Mouse (Mus musculus) kidney, embryonic 15.5 days (tissue): Measurements from ENCODE around the gene Hk2. TPM values are rescaled to one million over a fixed set of nuclear protein-coding genes. Genes with fewer than 3 reads are reported as not detected.
"Not testable (repeated sequence)": the region's sequence is repeated elsewhere in the genome, so short reads cannot be mapped to it uniquely, and the experiment has no call there.

ENCODE experiments used
- ATAC-seq: fragments of 200-750 bp; cut with Nextera tagmentation; replicated peaks from 2 replicates; pipeline ENCODE4 v1.8.0; 2017; ENCODE audit warnings: moderate TSS enrichment; ENCODE audit not compliant: low FRiP score
- H3K27ac ChIP-seq: fragments of 300-500 bp; sonication (generic); 2 replicates; pipeline ENCODE4 v1.5.1; 2015; ENCODE audit warnings: mild to moderate bottlenecking, inconsistent platforms
- H3K27me3 ChIP-seq: fragments of 300-500 bp; sonication (generic); 2 replicates; pipeline ENCODE4 v1.6.1; 2015; ENCODE audit warnings: inconsistent platforms
- H3K36me3 ChIP-seq: fragments of 300-500 bp; sonication (generic); 2 replicates; pipeline ENCODE4 v1.6.1; 2015; ENCODE audit warnings: inconsistent platforms
- H3K4me1 ChIP-seq: fragments of 300-500 bp; sonication (generic); 2 replicates; pipeline ENCODE4 v1.6.1; 2015; ENCODE audit warnings: inconsistent platforms
- H3K4me2 ChIP-seq: fragments of 300-500 bp; sonication (generic); 2 replicates; pipeline ENCODE4 v1.6.1; 2015; ENCODE audit warnings: moderate library complexity, mild to moderate bottlenecking, inconsistent platforms
- H3K4me3 ChIP-seq: fragments of 300-500 bp; sonication (generic); replicated peaks from 2 replicates; pipeline ENCODE4 v1.5.1; 2015; ENCODE audit warnings: mild to moderate bottlenecking, inconsistent platforms
- H3K9ac ChIP-seq: fragments of 300-500 bp; sonication (generic); 2 replicates; pipeline ENCODE4 v1.6.1; 2015; ENCODE audit warnings: mild to moderate bottlenecking, inconsistent platforms
- H3K9me3 ChIP-seq: fragments of 300-500 bp; sonication (generic); replicated peaks from 2 replicates; pipeline ENCODE4 v1.6.1; 2016; ENCODE audit warnings: inconsistent platforms
- WGBS: fragments of 180-500 bp; shearing (Covaris S2); methylation state at CpG from one replicate; pipeline ENCODE4 v1.1.7; 2015; ENCODE audit warnings: mixed read lengths; 5-methylcytosine and 5-hydroxymethylcytosine counted together
- polyA plus RNA-seq: library from polyadenylated mRNA; unstranded; fragments of >200 nt; fragmentation: Nextera tagmentation; extraction: Ambion mirVana; gene quantifications from 2 replicates; pipeline ENCODE4 v1.2.1, GENCODE M21; 2015

Gene Hk2
- polyA plus RNA-seq, 1 experiment from 2014 or later = 19.0 TPM

DNA sequence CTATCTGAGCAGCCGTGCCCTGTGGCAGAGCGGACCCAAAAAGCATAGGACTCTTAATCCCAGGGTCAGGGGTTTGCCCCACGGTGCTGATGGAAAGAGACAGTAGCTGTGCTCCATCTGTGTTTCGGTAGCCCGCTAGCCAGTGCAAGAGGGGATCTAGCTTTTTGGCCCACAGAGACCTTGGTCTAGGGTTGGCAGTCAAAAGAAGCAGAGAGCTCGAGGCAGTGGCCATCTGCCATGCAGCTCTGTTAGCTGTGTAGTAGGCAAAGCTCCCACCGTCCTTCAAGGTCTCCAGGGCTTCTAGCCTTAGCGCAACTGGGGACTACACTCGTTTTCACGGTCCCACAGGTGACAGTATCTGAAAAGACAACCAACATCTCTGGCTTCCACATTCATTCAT lies 67.0 kb downstream of the Hk2 start:
- 88% methylated on average over 10 of the region's 10 CpGs for WGBS
- no peaks in the 10 kb centered on the region for H3K36me3 ChIP-seq
- peaks cover 2% of the 10 kb centered on the region; the same call in 1 of the 2 replicates for H3K4me1 ChIP-seq
- no peak overlapping the region for H3K4me3 ChIP-seq
- H3K4me2 ChIP-seq = no peak overlapping the region
- no peaks in the 10 kb centered on the region for H3K9me3 ChIP-seq
- H3K27ac ChIP-seq = no peak overlapping the region
- H3K9ac ChIP-seq = no peak overlapping the region
- H3K27me3 ChIP-seq = 0 out of 2 replicates have a peak, but pooled peaks cover 5% of the 10 kb centered on the region
- no peak for ATAC-seq

DNA sequence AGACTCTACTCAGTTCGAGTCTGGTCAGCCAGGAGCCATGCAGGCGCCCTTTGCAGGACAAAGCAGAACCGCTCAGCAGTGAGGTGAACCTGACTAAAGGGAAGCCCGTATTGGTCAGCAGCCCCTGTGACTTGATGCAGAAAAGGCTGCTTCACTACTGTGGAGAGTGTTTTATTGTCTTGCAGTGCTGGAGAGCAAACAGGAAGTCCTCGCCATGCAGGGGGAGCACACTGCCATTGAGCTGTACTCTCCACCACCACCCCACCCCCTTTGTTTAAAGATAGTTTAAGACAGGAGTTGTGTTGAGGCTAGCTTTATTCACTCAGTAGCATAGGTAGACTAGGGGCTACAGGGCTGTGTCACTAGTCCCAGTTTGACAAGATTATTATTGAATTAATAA lies 69.0 kb downstream of the Hk2 start, which contains the start of gene Pole4:
TSS of gene Pole4 (minus strand) at position 145 of the 400 bp plus-strand sequence.
- Histone ChIP-seq H3K9ac (no peak within 1 kb of the TSS), H3K9me3 (no peaks in the 10 kb centered on the region), H3K4me3 (no peak within 1 kb of the TSS), H3K4me1 (peaks cover 2% of the 10 kb centered on the region; the same call in 1 of the 2 replicates), H3K27me3 (0 out of 2 replicates have a peak, but pooled peaks cover 5% of the 10 kb centered on the region), H3K36me3 (no peaks in the 10 kb centered on the region), H3K4me2 (no peak within 1 kb of the TSS), H3K27ac (no peak within 1 kb of the TSS)
- WGBS = 71% methylated on average over 5 of the region's 5 CpGs
- no peak for ATAC-seq

- ATAC-seq = no peak
- no peaks in the 10 kb centered on the region for H3K9me3 ChIP-seq
- H3K27ac ChIP-seq = no peak overlapping the region
- H3K9ac ChIP-seq = no peak overlapping the region
- 87% methylated on average over 3 of the region's 3 CpGs for WGBS
- H3K27me3 ChIP-seq = 0 out of 2 replicates have a peak, but pooled peaks cover 5% of the 10 kb centered on the region
- no peaks in the 10 kb centered on the region for H3K36me3 ChIP-seq
- H3K4me1 ChIP-seq = peaks cover 2% of the 10 kb centered on the region; the same call in 1 of the 2 replicates
- H3K4me3 ChIP-seq = no peak overlapping the region
- no peak overlapping the region for H3K4me2 ChIP-seq
These were observed 70.5 kb downstream of the Hk2 start for GRCm38 (mm10) chr6:82703710-82704109.

GRCm38 (mm10) chr6:82702593-82703017 lies 71.6 kb downstream of the Hk2 start:
- H3K36me3 ChIP-seq = no peaks in the 10 kb centered on the region
- peaks cover 2% of the 10 kb centered on the region; the same call in 1 of the 2 replicates for H3K4me1 ChIP-seq
- no peak overlapping the region for H3K27ac ChIP-seq
- H3K4me2 ChIP-seq = no peak overlapping the region
- no peak overlapping the region for H3K9ac ChIP-seq
- no peak overlapping the region for H3K4me3 ChIP-seq
- 0 out of 2 replicates have a peak, but pooled peaks cover 5% of the 10 kb centered on the region for H3K27me3 ChIP-seq
- H3K9me3 ChIP-seq = no peaks in the 10 kb centered on the region
- WGBS = 32% methylated on average over 16 of the region's 16 CpGs
- peak; percentile 90 for ATAC-seq

GRCm38 (mm10) chr6:82701296-82701695 lies 73.0 kb downstream of the Hk2 start:
- Histone ChIP-seq H3K9ac (no peak overlapping the region), H3K27me3 (0 out of 2 replicates have a peak, but pooled peaks cover 5% of the 10 kb centered on the region), H3K4me1 (peaks cover 2% of the 10 kb centered on the region; the same call in 1 of the 2 replicates), H3K4me2 (no peak overlapping the region), H3K9me3 (no peaks in the 10 kb centered on the region), H3K4me3 (no peak overlapping the region), H3K27ac (no peak overlapping the region), H3K36me3 (no peaks in the 10 kb centered on the region)
- WGBS = 71% methylated on average over 6 of the region's 6 CpGs
- no peak for ATAC-seq

DNA sequence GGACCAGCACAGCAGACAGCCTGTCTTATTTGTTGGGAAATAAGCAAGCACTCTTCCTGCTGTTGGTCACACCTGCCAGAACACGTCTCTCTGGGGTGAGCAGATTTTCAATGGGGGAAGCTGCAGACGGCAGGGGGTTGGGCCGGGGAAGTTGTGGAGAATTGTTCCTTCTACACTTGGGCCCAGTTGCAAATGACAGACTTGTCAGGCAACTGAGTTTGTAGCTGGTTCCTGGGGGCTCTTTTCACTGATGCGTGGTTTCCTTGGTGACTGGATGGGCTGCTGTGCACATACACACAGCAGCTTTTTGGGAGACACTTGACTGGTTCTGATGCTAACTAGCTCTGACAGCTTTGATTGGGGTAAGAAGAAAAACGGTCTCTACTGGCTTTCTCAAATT lies 74.4 kb downstream of the Hk2 start:
- Histone ChIP-seq H3K4me2 (no peak overlapping the region), H3K4me1 (peaks cover 2% of the 10 kb centered on the region; the same call in 1 of the 2 replicates), H3K36me3 (no peaks in the 10 kb centered on the region), H3K4me3 (no peak overlapping the region), H3K27ac (no peak overlapping the region), H3K9me3 (no peaks in the 10 kb centered on the region), H3K9ac (no peak overlapping the region), H3K27me3 (0 out of 2 replicates have a peak, but pooled peaks cover 5% of the 10 kb centered on the region)
- WGBS = 46% methylated on average over 5 of the region's 5 CpGs
- ATAC-seq = no peak

DNA sequence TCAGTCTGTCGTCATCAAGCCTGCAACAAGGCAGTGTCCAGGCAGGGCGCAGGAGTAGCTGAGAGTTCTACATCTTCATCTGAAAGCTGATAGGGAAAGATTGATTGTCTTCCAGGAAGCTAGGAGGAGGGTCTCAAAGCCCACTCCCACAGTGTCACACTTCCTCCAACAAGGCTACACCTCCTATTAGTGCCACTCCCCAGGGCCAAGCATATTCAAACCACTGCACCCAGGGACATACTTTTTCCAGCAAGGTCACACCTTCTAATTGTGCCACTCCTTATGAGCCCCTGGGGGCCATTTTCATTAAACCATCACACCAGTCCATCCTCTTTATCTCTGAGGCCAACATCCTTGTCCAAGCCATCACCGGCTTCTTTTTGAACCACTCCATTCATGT lies 77.5 kb downstream of the Hk2 start:
- Histone ChIP-seq H3K9ac (no peak overlapping the region), H3K4me3 (no peak overlapping the region), H3K27ac (no peak overlapping the region), H3K9me3 (no peaks in the 10 kb centered on the region), H3K27me3 (no peaks in the 10 kb centered on the region), H3K4me2 (no peak overlapping the region), H3K4me1 (no peaks in the 10 kb centered on the region), H3K36me3 (no peaks in the 10 kb centered on the region)
- 85% methylated on average over 3 of the region's 3 CpGs for WGBS
- no peak for ATAC-seq

GRCm38 (mm10) chr6:82694668-82695067 lies 79.6 kb downstream of the Hk2 start:
- no peaks in the 10 kb centered on the region for H3K9me3 ChIP-seq
- no peaks in the 10 kb centered on the region for H3K36me3 ChIP-seq
- no peak overlapping the region for H3K4me2 ChIP-seq
- H3K4me1 ChIP-seq = no peaks in the 10 kb centered on the region
- H3K9ac ChIP-seq = no peak overlapping the region
- no peak overlapping the region for H3K4me3 ChIP-seq
- H3K27me3 ChIP-seq = no peaks in the 10 kb centered on the region
- ATAC-seq = no peak
- H3K27ac ChIP-seq = no peak overlapping the region
- 73% methylated on average over 13 of the region's 13 CpGs for WGBS

DNA sequence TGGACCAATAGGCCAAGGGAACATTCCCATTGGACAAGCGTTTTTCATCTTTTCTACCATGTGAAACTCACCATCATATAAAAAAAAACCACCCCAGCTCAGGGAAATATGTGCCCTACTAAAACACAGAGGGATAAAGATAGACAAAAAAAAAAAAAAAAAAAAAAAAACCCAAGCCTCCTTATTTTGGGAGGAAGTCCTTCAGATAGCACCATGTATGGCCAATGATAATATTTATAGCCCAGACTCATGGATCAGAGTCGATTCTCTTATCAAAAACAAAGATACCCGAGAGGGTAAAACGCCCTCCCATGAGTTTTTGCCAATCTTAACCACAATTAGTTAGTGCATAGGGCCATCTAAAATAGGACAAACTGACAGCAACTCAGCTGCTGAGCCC lies 84.8 kb downstream of the Hk2 start:
- 90% methylated on average over 4 of the region's 4 CpGs for whole genome bisulfite sequencing
- no peak for ATAC-seq

GRCm38 (mm10) chr6:82688586-82688985 lies 85.7 kb downstream of the Hk2 start:
- not testable (repeated sequence) for H3K27me3 ChIP-seq, H3K36me3 ChIP-seq, H3K4me1 ChIP-seq, ATAC-seq, H3K4me3 ChIP-seq, H3K4me2 ChIP-seq, H3K9me3 ChIP-seq, H3K9ac ChIP-seq, H3K27ac ChIP-seq
- WGBS = 53% methylated on average over 5 of the region's 5 CpGs

More for the DNA sequence above, 84.8 kb downstream of the Hk2 start:
- no peak overlapping the region for H3K4me2 ChIP-seq
- H3K27me3 ChIP-seq = no peaks in the 10 kb centered on the region
- no peaks in the 10 kb centered on the region for H3K36me3 ChIP-seq
- H3K4me3 ChIP-seq = no peak overlapping the region
- no peaks in the 10 kb centered on the region for H3K4me1 ChIP-seq
- no peak overlapping the region for H3K9ac ChIP-seq
- H3K9me3 ChIP-seq = no peaks in the 10 kb centered on the region
- H3K27ac ChIP-seq = no peak overlapping the region

DNA sequence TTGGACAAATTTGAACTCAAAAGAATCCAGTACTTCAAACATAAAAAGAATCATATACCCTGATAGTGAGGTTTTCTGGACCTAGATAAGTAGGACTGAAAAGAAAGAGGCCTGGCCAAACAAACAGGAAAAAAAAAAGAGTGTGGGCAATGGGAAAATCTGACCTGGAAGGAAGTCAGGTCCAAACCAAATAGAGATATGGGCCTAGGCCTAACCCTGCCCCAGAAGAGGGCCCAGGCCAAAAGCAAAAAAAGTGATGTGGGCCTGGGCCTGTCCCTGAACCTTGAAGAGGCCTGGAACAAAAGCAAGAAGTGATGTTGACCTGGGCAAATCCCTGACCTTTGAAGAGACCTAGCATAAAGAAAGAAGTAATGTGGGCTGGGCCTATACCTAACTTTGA lies 90.1 kb downstream of the Hk2 start:
- Histone ChIP-seq H3K9me3 (no peaks in the 10 kb centered on the region), H3K4me3 (no peak overlapping the region), H3K4me1 (no peaks in the 10 kb centered on the region), H3K27ac (no peak overlapping the region), H3K9ac (no peak overlapping the region), H3K36me3 (no peaks in the 10 kb centered on the region), H3K4me2 (no peak overlapping the region), H3K27me3 (no peaks in the 10 kb centered on the region)
- ATAC-seq = no peak

- not testable (repeated sequence) for H3K27me3 ChIP-seq, H3K27ac ChIP-seq, ATAC-seq, H3K4me1 ChIP-seq, H3K36me3 ChIP-seq, H3K9me3 ChIP-seq, H3K4me3 ChIP-seq, H3K9ac ChIP-seq, H3K4me2 ChIP-seq
- WGBS = 78% methylated on average over 2 of the region's 2 CpGs
These were observed 95.0 kb downstream of the Hk2 start for GRCm38 (mm10) chr6:82679286-82679685.

DNA sequence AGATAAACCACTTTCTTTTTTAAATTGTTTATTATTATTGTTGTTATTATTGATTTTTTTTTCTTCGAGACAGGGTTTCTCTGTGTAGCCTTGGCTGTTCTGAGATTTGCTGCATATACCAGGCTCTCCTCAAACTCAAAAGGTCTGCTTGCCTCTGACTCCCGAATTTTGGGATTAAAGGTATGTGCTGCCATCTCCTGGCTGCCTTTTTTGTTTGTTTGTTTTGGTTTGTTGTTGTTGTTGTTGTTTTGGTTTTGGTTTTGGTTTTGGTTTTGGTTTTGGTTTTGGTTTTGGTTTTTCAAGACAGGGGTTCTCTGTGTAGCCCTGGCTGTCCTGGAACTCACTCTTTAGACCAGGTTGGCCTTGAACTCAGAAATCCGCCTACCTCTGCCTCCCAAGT lies 96.6 kb downstream of the Hk2 start:
- H3K4me1 ChIP-seq, H3K27me3 ChIP-seq, H3K27ac ChIP-seq, H3K4me3 ChIP-seq, H3K4me2 ChIP-seq, H3K36me3 ChIP-seq, H3K9me3 ChIP-seq, ATAC-seq, H3K9ac ChIP-seq: not testable (repeated sequence)
- 80% methylated on average over 3 of the region's 3 CpGs for WGBS
